Mouse (Mus musculus) MEL (cell line): ENCODE measurements around the gene Klhl22. TPM values are rescaled to one million over a fixed set of nuclear protein-coding genes. Genes with fewer than 3 reads are reported as not detected.

ENCODE experiments used
- DNase-seq: peaks from one replicate; pipeline ENCODE4 v3.0.0; 2011; ENCODE audit warnings: low read depth, low spot score
- H3K27ac ChIP-seq: 2 replicates; pipeline ENCODE4 v1.5.1; 2012; ENCODE audit warnings: low read depth, mild to moderate bottlenecking, control low read depth, low read length, moderate library complexity; ENCODE audit not compliant: control insufficient read depth
- H3K27me3 ChIP-seq, 2 experiments: fragments of 150-350 bp in 1 of 2; sonication (generic) in 1 of 2; 2 replicates each; pipeline ENCODE4 v1.6.1; 2012; ENCODE audit warnings: low read length in 2 of 2, mild to moderate bottlenecking in 2 of 2, improper control_type of control experiment in 1 of 2, moderate library complexity in 1 of 2; ENCODE audit not compliant: insufficient read depth in 2 of 2, control insufficient read depth in 1 of 2
- H3K36me3 ChIP-seq, 2 experiments: 2 replicates each; pipeline ENCODE4 v1.6.1; 2012 to 2014; ENCODE audit warnings: low read length in 2 of 2, improper control_type of control experiment in 1 of 2, inconsistent platforms in 1 of 2, mild to moderate bottlenecking in 1 of 2; ENCODE audit not compliant: insufficient read depth in 2 of 2, control insufficient read depth in 1 of 2
- H3K4me1 ChIP-seq, 2 experiments: fragments of 150-350 bp in 1 of 2; sonication (generic) in 1 of 2; 2 replicates each; pipeline ENCODE4 v1.6.1; 2012; ENCODE audit warnings: low read length in 2 of 2, improper control_type of control experiment in 1 of 2, mild to moderate bottlenecking in 1 of 2; ENCODE audit not compliant: insufficient read depth in 2 of 2, control insufficient read depth in 1 of 2
- H3K4me3 ChIP-seq, 2 experiments: fragments of 150-350 bp in 1 of 2; sonication (generic) in 1 of 2; 2 replicates each; pipeline ENCODE4 v1.5.1; 2012; ENCODE audit warnings: low read depth in 2 of 2, low read length in 2 of 2, mild to moderate bottlenecking in 2 of 2, moderate library complexity in 2 of 2, control low read depth in 1 of 2, improper control_type of control experiment in 1 of 2; ENCODE audit not compliant: control insufficient read depth in 1 of 2, insufficient read depth in 1 of 2
- H3K79me2 ChIP-seq: 2 replicates; pipeline ENCODE4 v1.6.1; 2012; ENCODE audit warnings: mild to moderate bottlenecking, low read length, moderate library complexity; ENCODE audit not compliant: control insufficient read depth, poor library complexity, insufficient read depth
- H3K9ac ChIP-seq: 2 replicates; pipeline ENCODE4 v1.6.1; 2012; ENCODE audit warnings: low read depth, mild to moderate bottlenecking, control low read depth, low read length, moderate library complexity; ENCODE audit not compliant: control insufficient read depth, poor library complexity, severe bottlenecking
- H3K9me3 ChIP-seq: fragments of 150-350 bp; sonication (generic); replicated peaks from 2 replicates; pipeline ENCODE4 v1.6.1; 2012; ENCODE audit warnings: mild to moderate bottlenecking, low read length, improper control_type of control experiment, moderate library complexity; ENCODE audit not compliant: insufficient read depth
- EP300 ChIP-seq, 2 experiments: IDR thresholded peaks; 2 replicates each; pipeline ENCODE4 v1.6.1; 2011; ENCODE audit warnings: improper control_type of control experiment in 2 of 2, low read length in 2 of 2, low read depth in 1 of 2, mild to moderate bottlenecking in 1 of 2
- ETS1 ChIP-seq: IDR thresholded peaks from 2 replicates; pipeline ENCODE4 v1.6.1; 2012; ENCODE audit warnings: low read depth, mild to moderate bottlenecking, inconsistent platforms, low read length, improper control_type of control experiment, moderate library complexity
- GABPA ChIP-seq: IDR thresholded peaks from 2 replicates; pipeline ENCODE4 v1.6.1; 2012; ENCODE audit warnings: low read depth, mild to moderate bottlenecking, inconsistent platforms, low read length, improper control_type of control experiment, moderate library complexity
- GATA1 ChIP-seq: IDR thresholded peaks from 2 replicates; pipeline ENCODE4 v1.6.1; 2011; ENCODE audit warnings: low read depth, low read length, improper control_type of control experiment
- JUND ChIP-seq: IDR thresholded peaks from 2 replicates; pipeline ENCODE4 v1.6.1; 2011; ENCODE audit warnings: low read depth, mild to moderate bottlenecking, improper control_type of control experiment, low read length
- KAT2A ChIP-seq: conservative IDR thresholded peaks from 2 replicates; pipeline ENCODE4 v1.6.1; 2012; ENCODE audit warnings: low read depth, low read length, improper control_type of control experiment, inconsistent platforms
- MAFK ChIP-seq: IDR thresholded peaks from 2 replicates; pipeline ENCODE4 v1.6.1; 2011; ENCODE audit warnings: low read depth, mild to moderate bottlenecking, low read length, improper control_type of control experiment, borderline replicate concordance
- MXI1 ChIP-seq: IDR thresholded peaks from 2 replicates; pipeline ENCODE4 v1.6.1; 2011; ENCODE audit warnings: mild to moderate bottlenecking, low read depth, low read length, improper control_type of control experiment
- MYB ChIP-seq: IDR thresholded peaks from 2 replicates; pipeline ENCODE4 v1.6.1; 2011; ENCODE audit warnings: mild to moderate bottlenecking, low read depth, low read length, improper control_type of control experiment
- MYC ChIP-seq: IDR thresholded peaks from 2 replicates; pipeline ENCODE4 v1.6.1; 2011; ENCODE audit warnings: low read depth, mild to moderate bottlenecking, low read length, improper control_type of control experiment, moderate library complexity
- NELFE ChIP-seq: IDR thresholded peaks from 2 replicates; pipeline ENCODE4 v1.6.1; 2011; ENCODE audit warnings: low read depth, low read length, improper control_type of control experiment
- NRF1 ChIP-seq: IDR thresholded peaks from 2 replicates; pipeline ENCODE4 v1.6.1; 2014; ENCODE audit warnings: low read depth, mild to moderate bottlenecking, inconsistent platforms, low read length, improper control_type of control experiment, moderate library complexity; ENCODE audit not compliant: poor library complexity, insufficient read depth, severe bottlenecking
- POLR2AphosphoS5 ChIP-seq: IDR thresholded peaks from 2 replicates; pipeline ENCODE4 v1.6.1; 2012; ENCODE audit warnings: low read depth, borderline replicate concordance, mild to moderate bottlenecking, inconsistent platforms, low read length, moderate library complexity, mixed read lengths
- RAD21 ChIP-seq: IDR thresholded peaks from 2 replicates; pipeline ENCODE4 v1.6.1; 2011; ENCODE audit warnings: mild to moderate bottlenecking, low read depth, low read length, improper control_type of control experiment
- RCOR1 ChIP-seq: IDR thresholded peaks from 2 replicates; pipeline ENCODE4 v1.6.1; 2012; ENCODE audit warnings: low read depth, mild to moderate bottlenecking, inconsistent platforms, low read length, improper control_type of control experiment
- SIN3A ChIP-seq: IDR thresholded peaks from 2 replicates; pipeline ENCODE4 v1.6.1; 2012; ENCODE audit warnings: low read length, improper control_type of control experiment, inconsistent platforms
- SMC3 ChIP-seq: IDR thresholded peaks from 2 replicates; pipeline ENCODE4 v1.6.1; 2011; ENCODE audit warnings: low read depth, low read length, improper control_type of control experiment
- TAL1 ChIP-seq: IDR thresholded peaks from 2 replicates; pipeline ENCODE4 v1.6.1; 2012; ENCODE audit warnings: mild to moderate bottlenecking, inconsistent platforms, low read length, moderate library complexity, mixed read lengths
- USF1 ChIP-seq: IDR thresholded peaks from 2 replicates; pipeline ENCODE4 v1.6.1; 2014; ENCODE audit warnings: low read depth, mild to moderate bottlenecking, inconsistent platforms, low read length, improper control_type of control experiment, moderate library complexity
- USF2 ChIP-seq, 2 experiments: IDR thresholded peaks; 2 replicates each; pipeline ENCODE4 v1.6.1; 2011 to 2012; ENCODE audit warnings: improper control_type of control experiment in 2 of 2, low read length in 2 of 2, borderline replicate concordance in 1 of 2, inconsistent platforms in 1 of 2, low read depth in 1 of 2, mild to moderate bottlenecking in 1 of 2; ENCODE audit not compliant: insufficient read depth in 1 of 2
- ZC3H11A ChIP-seq: IDR thresholded peaks from 2 replicates; pipeline ENCODE4 v1.6.1; 2012; ENCODE audit warnings: low read depth, mild to moderate bottlenecking, inconsistent platforms, low read length, improper control_type of control experiment
- ZMIZ1 ChIP-seq: IDR thresholded peaks from 2 replicates; pipeline ENCODE4 v1.6.1; 2012; ENCODE audit warnings: low read depth, mild to moderate bottlenecking, inconsistent platforms, low read length, improper control_type of control experiment, moderate library complexity
- ZNF384 ChIP-seq: IDR thresholded peaks from 2 replicates; pipeline ENCODE4 v1.6.1; 2012; ENCODE audit warnings: low read depth, mild to moderate bottlenecking, inconsistent platforms, low read length, improper control_type of control experiment
- polyA plus RNA-seq, 2 experiments: library from polyadenylated mRNA; stranded (reverse) in 1 of 2; unstranded in 1 of 2; fragments of >175 nt in 1 of 2; fragments of >200 nt in 1 of 2; gene quantifications; 2 replicates each; pipeline versions ENCODE4 v1.2.1 to v1.2.4; 2012; ENCODE audit warnings: low replicate concordance in 2 of 2, low read depth in 1 of 2; ENCODE audit not compliant: insufficient read length in 2 of 2, insufficient read depth in 1 of 2, missing spikeins in 1 of 2
- total RNA-seq: library from RNA; depleted of rRNA; stranded (reverse); fragments of 300-350 nt; gene quantifications from 2 replicates; pipeline ENCODE4 v1.2.3, GENCODE M21; 2012

The Klhl22 gene
- total and polyA plus RNA-seq, 3 experiments = 82.4 to 191 (median 97.0) TPM

DNA sequence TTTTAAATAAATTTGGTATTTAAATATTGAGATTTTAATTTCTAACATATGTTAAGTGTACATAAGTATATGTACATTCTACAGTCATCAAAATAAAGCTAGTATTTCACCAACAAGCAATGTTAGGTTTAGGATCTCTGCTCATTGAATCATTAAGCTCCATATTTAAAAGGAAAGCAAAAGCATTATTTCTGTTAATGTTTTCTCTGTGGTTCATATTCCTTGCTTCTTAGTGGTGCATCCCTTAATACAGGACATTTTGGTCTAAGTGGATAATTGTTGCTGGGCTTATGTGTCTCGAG is 36.1 kb upstream of the Klhl22 start:
- Histone ChIP-seq H3K9ac (peak overlapping the region; percentile 68), H3K36me3 (peaks cover 0 to 13% of the 10 kb centered on the region in 2 experiments; a peak in 2 of 4 replicates), H3K79me2 (peaks cover 36% of the 10 kb centered on the region)
- no peak for TF ChIP-seq ZMIZ1
- TF ChIP-seq TAL1 = no peak
- no peak for TF ChIP-seq EP300 (IDR thresholded peaks at IDR 0.05; ENCODE audit: low read depth in 1 of 2, low read length in 2 of 2)
- TF ChIP-seq ZC3H11A = no peak
- TF ChIP-seq KAT2A = no peak
- no peak for TF ChIP-seq NELFE
- no peak for TF ChIP-seq MYB
- no peak for TF ChIP-seq ETS1
- TF ChIP-seq SIN3A = no peak; the same call in 1 of the 2 replicates
- no peak for TF ChIP-seq SMC3
- TF ChIP-seq ZNF384 = no peak
- TF ChIP-seq GABPA = no peak
- TF ChIP-seq JUND = no peak
- TF ChIP-seq RAD21 = no peak
- no peak for TF ChIP-seq NRF1
- no peak for TF ChIP-seq POLR2AphosphoS5
- TF ChIP-seq USF1 = no peak
- TF ChIP-seq RCOR1 = no peak
- no peak for TF ChIP-seq MAFK
- TF ChIP-seq MYC = no peak
- TF ChIP-seq, all 39 proteins: peak for 0
- no peak for DNase-seq
- Histone ChIP-seq H3K4me1 (peaks cover 10 to 12% of the 10 kb centered on the region in 2 experiments), H3K9me3 (no peaks in the 10 kb centered on the region), H3K4me3 (peak overlapping the region in 1 of 2 experiments; percentile 89; a peak in 2 of 4 replicates), H3K27me3 (no peaks in the 10 kb centered on the region), H3K27ac (no peak overlapping the region)

- Histone ChIP-seq H3K36me3 (peaks cover 0 to 13% of the 10 kb centered on the region in 2 experiments; a peak in 2 of 4 replicates), H3K9ac (no peak overlapping the region), H3K79me2 (peaks cover 30% of the 10 kb centered on the region), H3K4me1 (peaks cover 10 to 12% of the 10 kb centered on the region in 2 experiments), H3K27me3 (no peaks in the 10 kb centered on the region), H3K4me3 (no peak overlapping the region), H3K27ac (no peak overlapping the region), H3K9me3 (no peaks in the 10 kb centered on the region)
- TF ChIP-seq JUND = no peak
- no peak for TF ChIP-seq USF2 (IDR thresholded peaks at IDR 0.05; ENCODE audit: borderline replicate concordance in 1 of 2, insufficient read depth in 1 of 2, low read depth in 1 of 2, low read length in 2 of 2)
- no peak for TF ChIP-seq MXI1
- no peak for TF ChIP-seq GATA1
- no peak for TF ChIP-seq ZNF384
- DNase-seq = no peak
Measured at GRCm38 (mm10) chr16:17724448-17724847, 35.0 kb upstream of the Klhl22 start.
